In the genomic region with DNA sequence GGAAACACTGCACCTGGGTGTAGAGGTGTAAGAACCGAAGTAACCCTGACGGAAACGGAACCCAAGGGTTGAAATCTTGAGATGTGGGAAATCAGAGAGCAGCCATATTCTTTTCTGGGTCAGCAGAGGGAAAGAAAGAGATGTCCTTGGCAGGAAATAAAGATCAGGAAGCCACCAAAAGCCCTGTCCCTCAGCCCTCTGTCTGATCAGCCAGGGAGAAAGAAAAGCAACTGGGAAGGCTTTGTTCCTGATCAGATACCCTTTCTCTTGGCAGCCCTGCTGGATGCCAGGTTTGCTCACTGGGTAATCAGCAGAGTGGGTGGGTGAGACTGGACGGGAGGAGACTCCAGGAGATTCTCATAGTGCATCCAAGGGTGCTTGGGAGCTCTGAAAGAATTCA, we compare ENCODE assay signal across 11 mouse cellular contexts. TPM values are rescaled to one million over a fixed set of nuclear protein-coding genes. Genes with fewer than 3 reads are reported as not detected.
DNase-seq lines count a peak whose midpoint lies in the region; ATAC-seq lines count a peak whose summit lies in the region.
"Had no signal": no experiment of that assay in that cellular context is flagged by ENCODE, and none has a peak within 500 bp of the region (broad histone marks: within the 10 kb centered on the region; RNA-seq: fewer than 3 reads in every experiment).

No protein-coding gene starts in this region.

- H3K36me3 ChIP-seq in forebrain, embryonic 14.5 days (ENCODE audit: control insufficient read depth, insufficient read depth, low read length), result no peaks in the 10 kb centered on the region
- no peaks in the 10 kb centered on the region for H3K36me3 ChIP-seq in forebrain, embryonic 12.5 days (replicated peaks)
- no peaks in the 10 kb centered on the region for H3K36me3 ChIP-seq in embryonic facial prominence, embryonic 10.5 days (replicated peaks)
- no peaks in the 10 kb centered on the region for H3K36me3 ChIP-seq in limb, embryonic 12.5 days

- peaks cover 2% of the 10 kb centered on the region; the same call in 1 of the 2 replicates for H3K4me1 ChIP-seq in forebrain, embryonic 14.5 days (ENCODE audit: control insufficient read depth, insufficient read depth, low read length)
- peaks cover 8% of the 10 kb centered on the region for H3K4me1 ChIP-seq in forebrain, embryonic 12.5 days
- peaks cover 55% of the 10 kb centered on the region for H3K4me1 ChIP-seq in embryonic facial prominence, embryonic 10.5 days
- H3K4me1 ChIP-seq in limb, embryonic 12.5 days (replicated peaks), result peaks cover 45% of the 10 kb centered on the region

- peak overlapping the region; percentile 11; the same call in 1 of the 2 replicates for H3K27ac ChIP-seq in forebrain, embryonic 14.5 days (ENCODE audit: low read depth, low read length)
- no peak overlapping the region for H3K27ac ChIP-seq in forebrain, embryonic 12.5 days
- peak overlapping the region; percentile 66 for H3K27ac ChIP-seq in embryonic facial prominence, embryonic 10.5 days (replicated peaks)
- peak overlapping the region; percentile 51; the same call in 1 of the 2 replicates for H3K27ac ChIP-seq in limb, embryonic 12.5 days

- no peak overlapping the region for H3K4me2 ChIP-seq in forebrain, embryonic 14.5 days (ENCODE audit: low read length)
- no peak overlapping the region for H3K4me2 ChIP-seq in forebrain, embryonic 12.5 days
- H3K4me2 ChIP-seq in limb, embryonic 12.5 days, result no peak overlapping the region

- 61% methylated on average over 4 of the region's 4 CpGs for WGBS in forebrain, embryonic 14.5 days
- 60% methylated on average over 4 of the region's 4 CpGs for WGBS in forebrain, embryonic 12.5 days
- WGBS in embryonic facial prominence, embryonic 10.5 days, result 71% methylated on average over 4 of the region's 4 CpGs
- WGBS in limb, embryonic 12.5 days, result 81% methylated on average over 4 of the region's 4 CpGs

- no peak for DNase-seq in forebrain, embryonic 14.5 days (ENCODE audit: low spot score)
- peak; percentile 37 for DNase-seq in kidney, postnatal 10 days
- no peak for DNase-seq in kidney, postnatal 25 days
- no peak for DNase-seq in embryonic facial prominence, embryonic 10.5 days (ENCODE audit: low spot score)
- DNase-seq in frontal cortex, postnatal 10 days (ENCODE audit: low spot score in 2 of 2), result no peak
- no peak for DNase-seq in urinary bladder, adult 2 months (ENCODE audit: low spot score)
- DNase-seq: cerebellum, adult 9-10 months; liver; spleen, adult 18-20 months had no signal

- no peak overlapping the region for H3K4me3 ChIP-seq in forebrain, embryonic 14.5 days (ENCODE audit: low read depth, low read length)
- H3K4me3 ChIP-seq in forebrain, embryonic 12.5 days (replicated peaks), result no peak overlapping the region
- H3K4me3 ChIP-seq in embryonic facial prominence, embryonic 10.5 days, result no peak overlapping the region
- no peak overlapping the region for H3K4me3 ChIP-seq in limb, embryonic 12.5 days (replicated peaks)

- H3K9ac ChIP-seq in forebrain, embryonic 14.5 days (ENCODE audit: low read length), result no peak overlapping the region
- no peak overlapping the region for H3K9ac ChIP-seq in forebrain, embryonic 12.5 days
- no peak overlapping the region for H3K9ac ChIP-seq in limb, embryonic 12.5 days (replicated peaks)

- ATAC-seq in forebrain, embryonic 14.5 days, result no peak
- no peak for ATAC-seq in forebrain, embryonic 12.5 days (ENCODE audit: low FRiP score)
- no peak for ATAC-seq in limb, embryonic 12.5 days (ENCODE audit: insufficient number of reproducible peaks, insufficient read depth, low FRiP score, low TSS enrichment, low read depth)

- no peaks in the 10 kb centered on the region for H3K9me3 ChIP-seq in forebrain, embryonic 14.5 days (replicated peaks; ENCODE audit: control insufficient read depth, low read length)
- H3K9me3 ChIP-seq in forebrain, embryonic 12.5 days, result no peaks in the 10 kb centered on the region
- H3K9me3 ChIP-seq in embryonic facial prominence, embryonic 10.5 days, result no peaks in the 10 kb centered on the region
- no peaks in the 10 kb centered on the region for H3K9me3 ChIP-seq in limb, embryonic 12.5 days

- no peaks in the 10 kb centered on the region for H3K27me3 ChIP-seq in forebrain, embryonic 14.5 days (replicated peaks; ENCODE audit: control insufficient read depth, insufficient read depth, low read length)
- 0 out of 2 replicates have a peak, but pooled peaks cover 3% of the 10 kb centered on the region for H3K27me3 ChIP-seq in forebrain, embryonic 12.5 days
- H3K27me3 ChIP-seq in embryonic facial prominence, embryonic 10.5 days (replicated peaks; ENCODE audit: low read depth, poor library complexity, severe bottlenecking), result peaks cover 11% of the 10 kb centered on the region
- no peaks in the 10 kb centered on the region for H3K27me3 ChIP-seq in limb, embryonic 12.5 days

RNA-seq across cellular contexts. Expression of a gene that starts 27.1 kb away (rescaled TPM):
- polyA plus RNA-seq in forebrain, embryonic 14.5 days (2014; fragmentation: Nextera tagmentation; extraction: Ambion mirVana), result not detected in 2 replicates
- polyA plus RNA-seq in forebrain, embryonic 12.5 days (2016; fragmentation: Nextera tagmentation; extraction: Ambion mirVana), result not detected in 2 replicates
- polyA plus RNA-seq in embryonic facial prominence, embryonic 10.5 days (2016; fragmentation: Nextera tagmentation; extraction: Ambion mirVana), result 0.10 and 0.22 TPM in 2 replicates
- polyA plus RNA-seq in limb, embryonic 12.5 days (2016; fragmentation: Nextera tagmentation; extraction: Ambion mirVana), result 0.14 and 0.42 TPM in 2 replicates
- not detected in 2 replicates for polyA plus RNA-seq in urinary bladder, adult 2 months (2012; rRNA removed)
